Mouse (Mus musculus) olfactory bulb, adult 2 months (tissue): ENCODE measurements around the gene Pofut1.

Source experiments
- CTCF ChIP-seq: fragments of 200-500 bp; IDR thresholded peaks from 2 replicates; pipeline ENCODE4 v1.5.1; 2012; ENCODE audit warnings: low read depth, mild to moderate bottlenecking, low read length, moderate library complexity; ENCODE audit not compliant: insufficient read depth
- POLR2A ChIP-seq: fragments of 200-500 bp; IDR thresholded peaks from 2 replicates; pipeline ENCODE4 v1.6.1; 2012; ENCODE audit warnings: mild to moderate bottlenecking, low read depth, low read length, moderate library complexity; ENCODE audit not compliant: insufficient read depth

DNA sequence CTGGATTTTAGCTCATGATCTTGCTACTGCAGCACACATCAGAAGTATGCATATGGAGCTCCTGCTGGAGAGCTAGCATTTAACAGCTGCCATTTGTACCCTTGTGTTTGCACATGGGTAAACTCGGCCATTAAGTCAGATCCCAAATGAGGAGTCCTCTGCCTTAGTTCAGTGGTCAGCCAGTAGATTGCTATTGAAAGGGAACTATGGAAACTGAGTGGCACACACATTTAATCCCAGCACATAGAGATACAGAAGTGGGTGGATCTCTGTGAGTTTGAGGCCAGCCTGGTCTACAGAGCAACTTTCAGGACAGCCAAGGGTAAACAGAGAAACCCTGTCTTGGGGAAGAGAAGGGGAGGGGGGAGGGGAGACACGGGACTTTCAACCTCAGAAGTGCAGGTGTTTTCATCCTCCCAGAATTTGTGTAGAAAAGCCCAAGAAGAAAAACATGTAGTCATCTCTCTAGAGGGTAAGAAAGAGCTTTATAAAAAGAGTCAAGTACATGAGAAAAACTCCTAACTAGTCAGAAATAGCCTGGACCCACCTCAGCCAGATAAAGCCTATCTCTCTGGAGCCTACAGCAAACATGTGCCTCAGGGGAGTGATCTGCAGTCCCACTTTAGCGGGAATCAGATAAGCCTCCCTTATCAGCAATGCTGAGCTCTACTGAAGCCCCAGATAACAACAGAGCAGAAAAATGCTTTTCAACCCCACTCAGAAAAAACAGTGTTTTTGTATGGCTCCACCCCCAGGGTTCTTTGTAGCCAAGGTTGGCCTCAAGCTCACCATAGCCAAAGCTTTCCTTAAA is 18.7 kb downstream of the Pofut1 start:
- TF ChIP-seq CTCF (no peak), POLR2A (no peak)
